Mouse (Mus musculus) brain, embryonic 18.5 days (tissue): ENCODE measurements around the gene Anapc2.
A peak's percentile ranks its signal among the peaks of the same experiment; 100 is the strongest.

ENCODE experiments used
- DNase-seq: peaks from one replicate; pipeline ENCODE4 v3.0.0-alpha.2; 2012; ENCODE audit warnings: low read depth, low spot score

Gene Anapc2

GRCm38 (mm10) chr2:25303452-25303851 is 31.2 kb downstream of the Anapc2 start:
- no peak for DNase-seq

- no peak for DNase-seq
These were observed 31.8 kb downstream of the Anapc2 start for GRCm38 (mm10) chr2:25303931-25304656.

GRCm38 (mm10) chr2:25304657-25305541 is 32.6 kb downstream of the Anapc2 start:
- DNase-seq, result no peak

- no peak for DNase-seq
These were observed 33.5 kb downstream of the Anapc2 start for GRCm38 (mm10) chr2:25305587-25306359.

GRCm38 (mm10) chr2:25310180-25310579 is 37.9 kb downstream of the Anapc2 start:
- DNase-seq, result no peak

GRCm38 (mm10) chr2:25310969-25311368 is 38.7 kb downstream of the Anapc2 start:
- DNase-seq, result no peak

- no peak for DNase-seq
These were observed 39.2 kb downstream of the Anapc2 start for GRCm38 (mm10) chr2:25311491-25311891.

GRCm38 (mm10) chr2:25318119-25318966 is 46.1 kb downstream of the Anapc2 start:
- DNase-seq, result no peak

- peak; percentile 77 for DNase-seq
These were observed 46.9 kb downstream of the Anapc2 start, which contains the start of gene Grin1 for GRCm38 (mm10) chr2:25318971-25319773. Gene Grin1, minus strand, starts transcription at chr2:25319187.

GRCm38 (mm10) chr2:25320084-25320483 is 47.8 kb downstream of the Anapc2 start:
- DNase-seq, result no peak

- no peak for DNase-seq
These were observed 53.8 kb downstream of the Anapc2 start for GRCm38 (mm10) chr2:25326036-25326435.

GRCm38 (mm10) chr2:25328440-25328839 is 56.2 kb downstream of the Anapc2 start:
- no peak for DNase-seq

GRCm38 (mm10) chr2:25331470-25331869 is 59.2 kb downstream of the Anapc2 start:
- DNase-seq, result no peak

GRCm38 (mm10) chr2:25332286-25333160 is 60.2 kb downstream of the Anapc2 start, which contains the start of gene Man1b1:
Gene Man1b1, plus strand, starts transcription at chr2:25332338.
- peak; percentile 98 for DNase-seq

- no peak for DNase-seq
These were observed 61.3 kb downstream of the Anapc2 start for GRCm38 (mm10) chr2:25333569-25333968.
